Mouse (Mus musculus) forebrain, embryonic 11.5 days (tissue): ENCODE data around the gene Cryge. TPM values are rescaled to one million over a fixed set of nuclear protein-coding genes. Genes with fewer than 3 reads are reported as not detected.
"Not testable (repeated sequence)": the region's sequence is repeated elsewhere in the genome, so short reads cannot be mapped to it uniquely, and the experiment has no call there.

Experiments
- ATAC-seq: fragments of 200-750 bp; cut with Nextera tagmentation; replicated peaks from 2 replicates; pipeline ENCODE4 v1.8.0; 2017; ENCODE audit warnings: moderate TSS enrichment; ENCODE audit not compliant: low FRiP score
- DNase-seq: peaks from one replicate; pipeline ENCODE4 v3.0.0-alpha.2; 2017; ENCODE audit warnings: low spot score
- H3K27ac ChIP-seq: fragments of 300-500 bp; sonication (generic); 2 replicates; pipeline ENCODE4 v1.5.1; 2014; ENCODE audit warnings: low read depth, low read length
- H3K27me3 ChIP-seq: fragments of 300-500 bp; sonication (generic); 2 replicates; pipeline ENCODE4 v1.6.1; 2014; ENCODE audit warnings: mild to moderate bottlenecking, low read length, mixed read lengths; ENCODE audit not compliant: control insufficient read depth, insufficient read depth
- H3K36me3 ChIP-seq: fragments of 300-500 bp; sonication (generic); 2 replicates; pipeline ENCODE4 v1.6.1; 2014; ENCODE audit warnings: mild to moderate bottlenecking, low read length, moderate library complexity, mixed read lengths; ENCODE audit not compliant: control insufficient read depth, insufficient read depth
- H3K4me1 ChIP-seq: fragments of 300-500 bp; sonication (generic); replicated peaks from 2 replicates; pipeline ENCODE4 v1.6.1; 2014; ENCODE audit warnings: low read length, mixed read lengths; ENCODE audit not compliant: control insufficient read depth, insufficient read depth
- H3K4me2 ChIP-seq: fragments of 300-500 bp; sonication (generic); 2 replicates; pipeline ENCODE4 v1.6.1; 2014; ENCODE audit warnings: low read depth, mild to moderate bottlenecking, low read length, moderate library complexity, mixed read lengths; ENCODE audit not compliant: severe bottlenecking
- H3K4me3 ChIP-seq: fragments of 300-500 bp; sonication (generic); 2 replicates; pipeline ENCODE4 v1.5.1; 2014; ENCODE audit warnings: low read depth, low read length
- H3K9ac ChIP-seq: fragments of 300-500 bp; sonication (generic); 2 replicates; pipeline ENCODE4 v1.6.1; 2014; ENCODE audit warnings: low read length
- H3K9me3 ChIP-seq: fragments of 300-500 bp; sonication (generic); 2 replicates; pipeline ENCODE4 v1.6.1; 2016; ENCODE audit warnings: low read length, mixed read lengths; ENCODE audit not compliant: control insufficient read depth
- WGBS: fragments of 180-500 bp; shearing (Covaris S2); extraction: QIAGEN DNeasy Blood & Tissue Kit; methylation state at CpG from one replicate; pipeline ENCODE4 v1.1.7; 2014; 5-methylcytosine and 5-hydroxymethylcytosine counted together
- polyA plus RNA-seq: library from polyadenylated mRNA; unstranded; fragments of >200 nt; fragmentation: Nextera tagmentation; extraction: Ambion mirVana; gene quantifications from 2 replicates; pipeline ENCODE4 v1.2.1, GENCODE M21; 2014

The Cryge gene
- polyA plus RNA-seq, result 0.29 TPM in 1 of 2 replicates, not detected in the other

- H3K4me3 ChIP-seq, H3K9me3 ChIP-seq, H3K4me2 ChIP-seq, DNase-seq, H3K9ac ChIP-seq, H3K27ac ChIP-seq, H3K27me3 ChIP-seq, H3K36me3 ChIP-seq, H3K4me1 ChIP-seq: not testable (repeated sequence)
- ATAC-seq, result peak; percentile 53
- WGBS, result 35% methylated on average over 8 of the region's 12 CpGs
Observed at GRCm38 (mm10) chr1:65050952-65051351, at the start of gene Cryge. Gene Cryge (minus strand): TSS chr1:65051149.

GRCm38 (mm10) chr1:65096953-65097352, 46.0 kb upstream of the Cryge start:
- WGBS, result 84% methylated on average over 3 of the region's 3 CpGs
- no peaks in the 10 kb centered on the region for H3K9me3 ChIP-seq
- no peak overlapping the region for H3K9ac ChIP-seq
- ATAC-seq, result no peak
- H3K4me3 ChIP-seq, result no peak overlapping the region
- H3K36me3 ChIP-seq, result no peaks in the 10 kb centered on the region
- no peaks in the 10 kb centered on the region for H3K4me1 ChIP-seq
- no peak overlapping the region for H3K27ac ChIP-seq
- no peaks in the 10 kb centered on the region for H3K27me3 ChIP-seq
- DNase-seq, result no peak
- H3K4me2 ChIP-seq, result no peak overlapping the region

- H3K9me3 ChIP-seq, result no peaks in the 10 kb centered on the region
- no peaks in the 10 kb centered on the region for H3K27me3 ChIP-seq
- no peak overlapping the region for H3K9ac ChIP-seq
- no peak overlapping the region for H3K4me2 ChIP-seq
- ATAC-seq (no peak), DNase-seq (no peak)
- no peak overlapping the region for H3K4me3 ChIP-seq
- no peaks in the 10 kb centered on the region for H3K36me3 ChIP-seq
- no peaks in the 10 kb centered on the region for H3K4me1 ChIP-seq
- no peak overlapping the region for H3K27ac ChIP-seq
- 91% methylated on average over 3 of the region's 3 CpGs for WGBS
Observed at GRCm38 (mm10) chr1:65091566-65091965, 40.6 kb upstream of the Cryge start.

- no peak overlapping the region for H3K9ac ChIP-seq
- ATAC-seq (no peak), DNase-seq (no peak)
- no peak overlapping the region for H3K27ac ChIP-seq
- H3K9me3 ChIP-seq, result no peaks in the 10 kb centered on the region
- no peaks in the 10 kb centered on the region for H3K27me3 ChIP-seq
- 85% methylated on average over 2 of the region's 2 CpGs for WGBS
- no peak overlapping the region for H3K4me3 ChIP-seq
- H3K36me3 ChIP-seq, result no peaks in the 10 kb centered on the region
- H3K4me2 ChIP-seq, result no peak overlapping the region
- no peaks in the 10 kb centered on the region for H3K4me1 ChIP-seq
Observed at GRCm38 (mm10) chr1:65090370-65090769, 39.4 kb upstream of the Cryge start.

- no peak for ATAC-seq
- H3K27ac ChIP-seq, result no peak overlapping the region
- no peaks in the 10 kb centered on the region for H3K4me1 ChIP-seq
- no peaks in the 10 kb centered on the region for H3K9me3 ChIP-seq
- H3K4me2 ChIP-seq, result no peak overlapping the region
- H3K9ac ChIP-seq, result no peak overlapping the region
- no peak overlapping the region for H3K4me3 ChIP-seq
- no peaks in the 10 kb centered on the region for H3K27me3 ChIP-seq
- no peak for DNase-seq
- WGBS, result 86% methylated on average over 6 of the region's 6 CpGs
- no peaks in the 10 kb centered on the region for H3K36me3 ChIP-seq
Observed at GRCm38 (mm10) chr1:65088567-65089356, 37.8 kb upstream of the Cryge start.

- Histone ChIP-seq H3K27ac (no peak within 1 kb of the TSS), H3K4me2 (no peak within 1 kb of the TSS), H3K4me3 (no peak within 1 kb of the TSS), H3K9ac (no peak within 1 kb of the TSS), H3K9me3 (no peaks in the 10 kb centered on the region), H3K27me3 (no peaks in the 10 kb centered on the region), H3K36me3 (no peaks in the 10 kb centered on the region), H3K4me1 (0 out of 2 replicates have a peak, but pooled peaks cover 2% of the 10 kb centered on the region)
- ATAC-seq (no peak), DNase-seq (no peak)
- WGBS, result 26% methylated on average over 7 of the region's 7 CpGs
Observed at GRCm38 (mm10) chr1:65082188-65082587, 31.2 kb upstream of the Cryge start, which contains the start of gene Crygb. Gene Crygb (minus strand): TSS chr1:65082288.

GRCm38 (mm10) chr1:65075607-65076006, 24.7 kb upstream of the Cryge start:
- Histone ChIP-seq H3K36me3 (no peaks in the 10 kb centered on the region), H3K27me3 (no peaks in the 10 kb centered on the region), H3K9me3 (no peaks in the 10 kb centered on the region), H3K4me1 (no peaks in the 10 kb centered on the region), H3K4me3 (no peak overlapping the region), H3K4me2 (no peak overlapping the region), H3K9ac (no peak overlapping the region), H3K27ac (no peak overlapping the region)
- 23% methylated on average over 5 of the region's 5 CpGs for WGBS
- no peak for ATAC-seq
- DNase-seq, result no peak

GRCm38 (mm10) chr1:65073589-65073988, 22.6 kb upstream of the Cryge start, which contains the start of gene Crygc:
Gene Crygc (minus strand): TSS chr1:65073689.
- 61% methylated on average over 6 of the region's 6 CpGs for WGBS
- Histone ChIP-seq H3K4me3 (no peak within 1 kb of the TSS), H3K27me3 (no peaks in the 10 kb centered on the region), H3K4me1 (no peaks in the 10 kb centered on the region), H3K9ac (no peak within 1 kb of the TSS), H3K36me3 (no peaks in the 10 kb centered on the region), H3K9me3 (no peaks in the 10 kb centered on the region), H3K4me2 (no peak within 1 kb of the TSS), H3K27ac (no peak within 1 kb of the TSS)
- ATAC-seq, result no peak
- no peak for DNase-seq

GRCm38 (mm10) chr1:65067842-65068241, 16.9 kb upstream of the Cryge start:
- ATAC-seq, result no peak
- H3K9me3 ChIP-seq, result no peaks in the 10 kb centered on the region

More at GRCm38 (mm10) chr1:65067842-65068241, 16.9 kb upstream of the Cryge start:
- H3K4me3 ChIP-seq, result no peak overlapping the region
- H3K27me3 ChIP-seq, result no peaks in the 10 kb centered on the region
- H3K27ac ChIP-seq, result no peak overlapping the region
- no peaks in the 10 kb centered on the region for H3K4me1 ChIP-seq
- no peak overlapping the region for H3K4me2 ChIP-seq
- H3K9ac ChIP-seq, result no peak overlapping the region
- no peak for DNase-seq
- H3K36me3 ChIP-seq, result no peaks in the 10 kb centered on the region
